Comparison of ENCODE assay signal across 24 mouse cellular contexts in the genomic region with DNA sequence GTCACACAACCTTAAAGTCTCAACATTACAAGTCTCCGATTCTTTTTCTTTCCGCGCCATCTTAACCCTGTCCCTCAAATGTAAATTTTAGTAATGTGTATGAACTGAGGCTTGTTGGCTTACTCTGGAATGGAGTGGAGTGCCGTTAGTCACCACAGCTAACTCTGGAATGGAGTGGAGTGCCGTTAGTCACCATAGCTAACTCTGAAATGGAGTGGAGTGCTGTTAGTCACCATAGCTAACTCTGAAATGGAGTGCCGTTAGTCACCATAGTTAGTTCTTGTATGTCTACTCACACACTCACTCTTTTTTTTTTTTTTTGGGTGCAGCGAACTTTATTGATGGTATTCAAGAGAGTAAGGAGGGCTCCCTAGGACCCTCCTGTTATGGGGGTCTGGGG. TPM values are rescaled to one million over a fixed set of nuclear protein-coding genes. Genes with fewer than 3 reads are reported as not detected.
"Had no signal": no experiment of that assay in that cellular context is flagged by ENCODE, and none has a peak within 500 bp of the region (broad histone marks: within the 10 kb centered on the region; RNA-seq: fewer than 3 reads in every experiment).

No protein-coding gene starts in this region.

- H3K4me1 ChIP-seq: liver, embryonic 12.5 days; lung, embryonic 15.5 days; midbrain, embryonic 10.5 days; midbrain, embryonic 12.5 days; midbrain, embryonic 15.5 days; neural tube, embryonic 12.5 days had no signal

- H3K9ac ChIP-seq: liver, embryonic 12.5 days; liver, embryonic 14.5 days; lung, embryonic 15.5 days; midbrain, embryonic 12.5 days; midbrain, embryonic 15.5 days; neural tube, embryonic 12.5 days had no signal

- H3K27me3 ChIP-seq: liver, embryonic 12.5 days; lung, embryonic 15.5 days; midbrain, embryonic 12.5 days; midbrain, embryonic 15.5 days; neural tube, embryonic 12.5 days had no signal

- DNase-seq: lung, adult 2 months; lung, postnatal 10 days; lung, postnatal 4 days; right cerebral cortex, postnatal 25 days; thymus, adult 18-20 months; thymus, postnatal 14 days; thymus, postnatal 36 days had no signal

- H3K4me3 ChIP-seq: liver, embryonic 12.5 days; lung, embryonic 15.5 days; midbrain, embryonic 10.5 days; midbrain, embryonic 12.5 days; midbrain, embryonic 15.5 days; neural tube, embryonic 12.5 days had no signal

- H3K27ac ChIP-seq: liver, embryonic 12.5 days; liver, embryonic 14.5 days; lung, embryonic 15.5 days; midbrain, embryonic 10.5 days; midbrain, embryonic 12.5 days; midbrain, embryonic 15.5 days; neural tube, embryonic 12.5 days had no signal

- H3K9me3 ChIP-seq: liver, embryonic 12.5 days; lung, embryonic 15.5 days; midbrain, embryonic 10.5 days; midbrain, embryonic 12.5 days; midbrain, embryonic 15.5 days; neural tube, embryonic 12.5 days had no signal

- H3K36me3 ChIP-seq: liver, embryonic 12.5 days; lung, embryonic 15.5 days; midbrain, embryonic 10.5 days; midbrain, embryonic 12.5 days; midbrain, embryonic 15.5 days; neural tube, embryonic 12.5 days had no signal

- ATAC-seq: liver, embryonic 12.5 days; midbrain, embryonic 15.5 days had no signal

- H3K4me2 ChIP-seq: liver, embryonic 12.5 days; lung, embryonic 15.5 days; midbrain, embryonic 12.5 days; midbrain, embryonic 15.5 days; neural tube, embryonic 12.5 days had no signal

RNA-seq across cellular contexts. Expression of a gene that starts 1.5 kb away (rescaled TPM):
- total RNA-seq: megakaryocyte, adult 5-6 weeks; megakaryocyte-erythroid progenitor cell, adult 5-6 weeks; midbrain, postnatal 0 days; neutrophil, adult 5-6 weeks had no signal
- polyA plus RNA-seq: liver, embryonic 12.5 days; liver, embryonic 14.5 days; liver, embryonic 16.5 days; lung, adult 2 months; lung, embryonic 15.5 days; midbrain, embryonic 10.5 days; midbrain, embryonic 12.5 days; midbrain, embryonic 15.5 days; midbrain, postnatal 0 days; neural tube, embryonic 12.5 days; neural tube, embryonic 14.5 days; spleen, adult 2 months; stomach, embryonic 14.5 days; stomach, embryonic 16.5 days; thymus, postnatal 0 days had no signal
